Mouse (Mus musculus) liver, embryonic 11.5 days (tissue): ENCODE measurements around the gene Vps37c. TPM values are rescaled to one million over a fixed set of nuclear protein-coding genes. Genes with fewer than 3 reads are reported as not detected.

Experiments used
- ATAC-seq: fragments of 200-750 bp; cut with Nextera tagmentation; replicated peaks from 2 replicates; pipeline ENCODE4 v1.8.0; 2017; ENCODE audit warnings: moderate number of reproducible peaks, mild to moderate bottlenecking, moderate TSS enrichment, moderate library complexity; ENCODE audit not compliant: low FRiP score
- DNase-seq: peaks from one replicate; pipeline ENCODE4 v3.0.0-alpha.2; 2017; ENCODE audit warnings: low spot score
- H3K27ac ChIP-seq: fragments of 300-500 bp; sonication (generic); 2 replicates; pipeline ENCODE4 v1.5.1; 2014; ENCODE audit warnings: mild to moderate bottlenecking, low read depth, low read length, control low read depth
- H3K27me3 ChIP-seq: fragments of 300-500 bp; sonication (generic); replicated peaks from 2 replicates; pipeline ENCODE4 v1.6.1; 2014; ENCODE audit warnings: low read length, mixed read lengths; ENCODE audit not compliant: control insufficient read depth, insufficient read depth
- H3K36me3 ChIP-seq: fragments of 300-500 bp; sonication (generic); 2 replicates; pipeline ENCODE4 v1.6.1; 2014; ENCODE audit warnings: mild to moderate bottlenecking, low read length, moderate library complexity, mixed read lengths; ENCODE audit not compliant: control insufficient read depth, insufficient read depth
- H3K4me1 ChIP-seq: fragments of 300-500 bp; sonication (generic); replicated peaks from 2 replicates; pipeline ENCODE4 v1.6.1; 2014; ENCODE audit warnings: low read length, mixed read lengths; ENCODE audit not compliant: control insufficient read depth, insufficient read depth
- H3K4me2 ChIP-seq: fragments of 300-500 bp; sonication (generic); 2 replicates; pipeline ENCODE4 v1.6.1; 2014; ENCODE audit warnings: mild to moderate bottlenecking, control low read depth, moderate library complexity
- H3K4me3 ChIP-seq: fragments of 300-500 bp; sonication (generic); 2 replicates; pipeline ENCODE4 v1.5.1; 2014; ENCODE audit warnings: low read depth, low read length, control low read depth
- H3K9ac ChIP-seq: fragments of 300-500 bp; sonication (generic); 2 replicates; pipeline ENCODE4 v1.6.1; 2014; ENCODE audit warnings: low read depth, low read length, control low read depth
- H3K9me3 ChIP-seq: fragments of 300-500 bp; sonication (generic); 2 replicates; pipeline ENCODE4 v1.6.1; 2016; ENCODE audit warnings: low read length, inconsistent platforms, mixed read lengths; ENCODE audit not compliant: control insufficient read depth
- WGBS: fragments of 180-500 bp; shearing (Covaris S2); extraction: QIAGEN DNeasy Blood & Tissue Kit; methylation state at CpG from one replicate; pipeline ENCODE4 v1.1.7; 2014; 5-methylcytosine and 5-hydroxymethylcytosine counted together
- polyA plus RNA-seq: library from polyadenylated mRNA; unstranded; fragments of >200 nt; fragmentation: Nextera tagmentation; extraction: Ambion mirVana; gene quantifications from 2 replicates; pipeline ENCODE4 v1.2.1, GENCODE M21; 2014

The Vps37c gene
- polyA plus RNA-seq, 1 experiment from 2014 or later, result 23.2 TPM

DNA sequence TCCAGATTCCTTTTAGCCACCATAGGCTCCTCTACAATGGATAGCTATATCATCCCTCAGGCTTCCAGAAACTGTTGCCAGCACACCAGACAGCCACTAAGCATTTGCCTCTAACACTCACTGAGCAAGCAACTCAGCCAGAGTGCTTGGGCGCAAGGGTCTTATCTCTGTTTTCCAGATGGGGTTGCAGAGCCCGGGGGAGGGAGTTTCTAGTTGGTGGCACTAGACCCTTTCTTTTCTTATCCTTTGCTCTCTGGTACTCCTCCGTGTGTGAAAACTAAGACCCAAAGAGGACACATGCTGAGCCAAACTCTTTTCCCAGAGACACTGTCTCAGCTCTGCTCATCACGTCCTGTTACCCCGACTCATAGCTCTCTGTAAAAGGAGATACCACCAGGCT, 27.2 kb upstream of the Vps37c start:
- 0 out of 2 replicates have a peak overlapping the region, but pooled peaks have one; percentile 5 for H3K4me3 ChIP-seq
- no peaks in the 10 kb centered on the region for H3K9me3 ChIP-seq
- peaks cover 40% of the 10 kb centered on the region for H3K4me1 ChIP-seq
- peak; percentile 70 for DNase-seq
- H3K27me3 ChIP-seq, result no peaks in the 10 kb centered on the region
- peak; percentile 87 for ATAC-seq
- 31% methylated on average over 5 of the region's 5 CpGs for WGBS
- peak overlapping the region; percentile 64 for H3K4me2 ChIP-seq
- peak overlapping the region; percentile 61 for H3K9ac ChIP-seq
- no peaks in the 10 kb centered on the region for H3K36me3 ChIP-seq
- H3K27ac ChIP-seq, result peak overlapping the region; percentile 99

DNA sequence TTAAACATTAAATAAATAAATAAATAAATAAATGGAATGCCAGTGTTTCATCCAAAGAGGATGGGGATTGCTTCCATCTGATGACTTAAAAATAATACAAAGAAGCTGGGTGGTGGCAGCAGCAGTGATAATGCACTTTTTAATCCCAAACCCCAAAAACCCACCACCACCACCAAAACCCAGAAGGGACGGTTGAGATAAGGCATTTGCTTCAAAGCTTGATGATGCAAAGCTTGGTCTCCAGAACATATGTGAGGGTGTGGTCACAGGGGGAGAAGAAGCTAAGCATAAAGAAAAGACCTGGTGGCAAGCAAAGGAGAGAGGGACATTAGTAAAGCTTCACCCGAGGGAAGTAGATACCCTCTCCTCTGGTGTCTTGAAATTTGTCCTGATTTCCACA, 26.6 kb upstream of the Vps37c start:
- Histone ChIP-seq H3K9me3 (no peaks in the 10 kb centered on the region), H3K27me3 (no peaks in the 10 kb centered on the region), H3K27ac (peak overlapping the region; percentile 99), H3K4me1 (peaks cover 34% of the 10 kb centered on the region), H3K4me3 (no peak overlapping the region), H3K4me2 (peak overlapping the region; percentile 64), H3K9ac (peak overlapping the region; percentile 61), H3K36me3 (no peaks in the 10 kb centered on the region)
- ATAC-seq (peak; percentile 71), DNase-seq (no peak)
- WGBS, result 53% methylated on average over 2 of the region's 2 CpGs

DNA sequence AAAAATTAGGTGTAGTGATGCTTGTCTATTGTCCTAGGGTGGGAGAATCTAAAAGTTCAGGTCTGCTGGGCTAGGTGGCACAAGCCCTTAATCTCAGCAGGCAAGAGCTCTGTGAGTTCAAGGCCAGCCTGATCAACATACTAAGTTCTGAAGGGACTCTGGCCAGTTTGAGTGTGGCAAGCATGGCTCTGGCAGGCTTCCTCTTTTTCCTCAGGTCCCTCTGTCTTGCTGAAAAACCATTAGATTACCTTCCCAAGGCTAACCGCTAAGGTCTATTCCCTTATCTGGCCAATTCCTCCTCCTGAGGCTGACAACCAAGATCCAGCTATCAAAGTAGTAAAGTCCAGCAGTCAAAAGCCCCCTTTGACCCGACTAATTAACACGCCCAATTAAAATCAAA, 25.9 kb upstream of the Vps37c start:
- no peak for ATAC-seq
- H3K4me1 ChIP-seq, result peaks cover 27% of the 10 kb centered on the region
- H3K27me3 ChIP-seq, result no peaks in the 10 kb centered on the region
- peak overlapping the region; percentile 99 for H3K27ac ChIP-seq
- peak overlapping the region; percentile 64; the same call in 1 of the 2 replicates for H3K4me2 ChIP-seq
- no peak overlapping the region for H3K4me3 ChIP-seq
- DNase-seq, result no peak
- no peaks in the 10 kb centered on the region for H3K36me3 ChIP-seq
- H3K9ac ChIP-seq, result peak overlapping the region; percentile 2; the same call in 1 of the 2 replicates
- 46% methylated on average over 3 of the region's 3 CpGs for WGBS
- H3K9me3 ChIP-seq, result no peaks in the 10 kb centered on the region

DNA sequence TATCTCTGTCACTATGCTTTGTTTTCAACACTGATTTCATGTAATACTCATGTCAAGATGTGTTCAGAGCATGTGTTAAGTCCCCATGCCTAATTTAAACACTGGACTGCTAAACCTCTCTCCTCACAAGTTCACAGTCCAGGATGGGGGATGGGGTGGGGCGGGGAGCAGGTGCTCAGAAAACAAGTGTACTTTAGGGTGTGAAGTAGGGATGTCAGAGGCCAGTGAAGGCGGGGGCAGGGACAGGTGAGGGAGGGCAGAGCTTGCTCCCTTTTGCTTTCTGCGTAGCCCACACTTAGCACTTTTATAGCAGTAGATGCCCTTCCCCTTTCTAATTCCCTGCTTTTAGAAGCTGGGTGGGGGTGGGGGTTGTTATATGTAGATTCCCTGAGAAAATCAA, 23.4 kb upstream of the Vps37c start:
- H3K4me2 ChIP-seq, result no peak overlapping the region
- H3K4me3 ChIP-seq, result no peak overlapping the region
- peaks cover 16% of the 10 kb centered on the region for H3K4me1 ChIP-seq
- no peaks in the 10 kb centered on the region for H3K36me3 ChIP-seq
- no peak overlapping the region for H3K9ac ChIP-seq
- ATAC-seq, result no peak
- DNase-seq, result no peak
- no peaks in the 10 kb centered on the region for H3K9me3 ChIP-seq
- no peak overlapping the region for H3K27ac ChIP-seq
- WGBS, result 60% methylated on average over 3 of the region's 3 CpGs
- no peaks in the 10 kb centered on the region for H3K27me3 ChIP-seq

DNA sequence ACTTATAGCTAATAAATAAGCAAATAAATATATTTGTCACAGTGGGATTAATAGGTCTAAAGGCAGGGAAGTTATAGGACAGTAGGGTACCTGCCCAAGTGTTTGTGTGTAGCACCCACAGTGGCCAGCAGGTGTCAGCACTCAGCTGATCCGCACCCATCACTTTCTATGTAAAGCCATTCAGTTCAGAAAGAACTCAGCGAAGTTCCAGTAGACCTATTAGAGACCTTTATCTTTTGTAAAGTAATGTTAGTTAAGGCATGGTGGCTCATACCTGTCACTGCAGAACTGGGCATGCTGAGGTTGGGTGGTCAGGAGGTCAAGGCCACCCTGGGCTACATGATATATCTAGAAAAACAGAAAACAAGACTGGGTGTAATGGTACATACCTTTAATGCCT, 23.0 kb upstream of the Vps37c start:
- Histone ChIP-seq H3K9ac (no peak overlapping the region), H3K4me3 (no peak overlapping the region), H3K4me2 (no peak overlapping the region), H3K4me1 (peaks cover 12% of the 10 kb centered on the region), H3K9me3 (no peaks in the 10 kb centered on the region), H3K36me3 (no peaks in the 10 kb centered on the region), H3K27ac (no peak overlapping the region), H3K27me3 (no peaks in the 10 kb centered on the region)
- DNase-seq (peak; percentile 61), ATAC-seq (no peak; the same call in 1 of the 2 replicates)
- 19% methylated on average over 2 of the region's 2 CpGs for WGBS

DNA sequence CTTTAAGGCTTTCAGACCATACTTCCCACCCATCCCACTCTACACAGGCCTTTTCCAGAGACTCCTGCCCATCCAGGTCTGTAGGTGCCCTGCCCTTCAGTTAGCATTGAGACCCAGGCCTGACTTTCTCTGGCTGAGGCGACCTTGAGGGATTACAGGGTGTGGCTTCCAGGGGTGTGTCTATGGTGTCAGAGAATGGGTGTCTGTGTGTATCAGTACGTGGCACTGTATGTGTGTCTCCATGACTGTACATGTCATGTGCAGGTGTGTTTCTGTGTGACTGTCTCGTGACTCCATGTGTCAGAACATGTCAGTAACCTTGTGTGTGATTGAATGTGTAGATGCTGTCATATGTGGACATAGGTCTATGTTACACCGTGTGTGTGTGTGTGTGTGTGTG, 17.2 kb upstream of the Vps37c start:
- DNase-seq (no peak), ATAC-seq (peak; percentile 47; the same call in 1 of the 2 replicates)
- Histone ChIP-seq H3K4me1 (peaks cover 6% of the 10 kb centered on the region), H3K9me3 (no peaks in the 10 kb centered on the region), H3K4me3 (no peak overlapping the region), H3K27ac (no peak overlapping the region), H3K9ac (0 out of 2 replicates have a peak overlapping the region, but pooled peaks have one; percentile 12), H3K36me3 (no peaks in the 10 kb centered on the region), H3K27me3 (no peaks in the 10 kb centered on the region), H3K4me2 (no peak overlapping the region)
- 78% methylated on average over 4 of the region's 4 CpGs for whole genome bisulfite sequencing

DNA sequence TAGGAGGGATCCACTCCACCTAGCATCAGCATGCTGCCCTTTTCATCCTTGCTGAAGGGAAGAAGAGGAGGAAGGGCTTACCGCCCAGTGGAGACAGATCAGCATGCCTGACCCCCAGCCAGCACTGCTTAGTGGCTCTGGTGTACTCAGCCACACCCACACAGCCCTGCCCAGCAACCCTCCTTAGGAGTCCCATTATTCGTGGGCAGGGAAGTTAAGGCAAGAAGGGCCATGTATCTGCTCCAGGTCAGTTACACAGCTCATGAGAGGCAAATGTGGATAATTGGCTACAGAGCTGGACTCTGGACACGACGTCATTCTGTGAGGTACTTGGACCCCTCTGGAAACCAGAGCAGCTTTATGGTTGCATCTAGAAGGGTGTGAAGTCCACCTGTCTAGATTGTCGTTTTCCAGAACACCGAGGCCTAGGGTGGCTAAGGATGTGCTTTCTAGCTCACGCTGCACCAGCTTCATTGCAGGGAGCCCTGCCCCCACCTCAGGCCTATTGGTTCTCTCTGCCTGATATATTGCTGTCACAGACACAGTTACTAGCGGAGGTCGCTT, 16.6 kb upstream of the Vps37c start:
- H3K36me3 ChIP-seq, result no peaks in the 10 kb centered on the region
- WGBS, result 70% methylated on average over 9 of the region's 9 CpGs
- no peak overlapping the region for H3K27ac ChIP-seq
- 0 out of 2 replicates have a peak overlapping the region, but pooled peaks have one; percentile 12 for H3K9ac ChIP-seq
- H3K4me3 ChIP-seq, result no peak overlapping the region
- 0 out of 2 replicates have a peak, but pooled peaks have one; percentile 26 for ATAC-seq
- no peaks in the 10 kb centered on the region for H3K27me3 ChIP-seq
- no peak for DNase-seq
- H3K4me2 ChIP-seq, result no peak overlapping the region
- no peaks in the 10 kb centered on the region for H3K9me3 ChIP-seq
- peaks cover 6% of the 10 kb centered on the region for H3K4me1 ChIP-seq

DNA sequence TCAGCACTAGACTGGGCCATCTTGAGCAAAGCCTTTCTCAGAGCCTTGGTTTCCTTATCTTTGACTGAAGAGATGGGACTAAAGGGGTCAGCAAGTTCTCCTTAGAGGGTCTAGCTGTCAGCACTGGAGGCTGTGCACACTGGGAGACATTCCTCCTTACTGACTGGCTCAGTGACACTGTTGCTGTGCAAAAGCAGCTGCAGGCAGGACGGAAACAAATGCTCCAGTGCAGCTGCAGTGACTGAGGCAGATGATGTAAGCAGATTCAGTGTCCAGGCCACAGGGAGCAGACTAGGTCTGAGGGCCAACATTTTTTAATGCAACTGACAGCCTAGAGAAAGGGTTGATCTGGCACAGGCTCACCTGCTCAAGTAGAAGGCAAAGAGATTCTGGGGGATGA, 15.3 kb upstream of the Vps37c start:
- WGBS, result 74% methylated on average over 1 of the region's 1 CpGs
- H3K4me2 ChIP-seq, result no peak overlapping the region

DNA sequence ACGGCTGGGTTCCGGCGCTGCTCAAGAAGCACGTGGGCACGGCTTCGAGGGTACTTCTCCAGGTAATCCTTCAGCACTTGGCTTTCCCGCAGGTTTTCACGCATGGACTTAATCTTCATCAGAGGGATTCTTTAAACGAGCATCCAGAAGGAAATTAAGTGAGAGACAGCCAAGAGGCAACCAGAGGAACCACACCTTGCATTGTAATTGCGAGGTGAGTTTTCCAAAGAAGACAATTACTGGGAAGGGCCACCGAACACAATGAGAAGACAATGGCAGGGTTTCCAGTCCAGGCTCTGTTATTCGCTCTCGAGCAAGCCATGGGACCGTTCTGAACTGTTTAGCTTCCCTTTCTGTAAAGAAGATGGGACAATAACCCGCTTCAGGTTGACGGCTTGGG, 11.9 kb upstream of the Vps37c start:
- peaks cover 7% of the 10 kb centered on the region for H3K4me1 ChIP-seq
- no peaks in the 10 kb centered on the region for H3K27me3 ChIP-seq
- WGBS, result 81% methylated on average over 16 of the region's 16 CpGs
- H3K9me3 ChIP-seq, result no peaks in the 10 kb centered on the region
- H3K4me3 ChIP-seq, result no peak overlapping the region
- DNase-seq (no peak), ATAC-seq (no peak)
- H3K27ac ChIP-seq, result no peak overlapping the region
- no peak overlapping the region for H3K9ac ChIP-seq
- no peaks in the 10 kb centered on the region for H3K36me3 ChIP-seq
- H3K4me2 ChIP-seq, result no peak overlapping the region

More for the DNA sequence above, 15.3 kb upstream of the Vps37c start:
- Histone ChIP-seq H3K27me3 (no peaks in the 10 kb centered on the region), H3K9ac (no peak overlapping the region), H3K36me3 (no peaks in the 10 kb centered on the region), H3K4me1 (peaks cover 12% of the 10 kb centered on the region), H3K27ac (no peak overlapping the region), H3K9me3 (no peaks in the 10 kb centered on the region), H3K4me3 (no peak overlapping the region)
- DNase-seq (no peak), ATAC-seq (no peak)
